Comparison of ENCODE assay signal across 19 mouse cellular contexts in genomic region chr10:108765564-108765963, GRCm38 (mm10).
A peak's percentile ranks its signal among the peaks of the same experiment; 100 is the strongest.
DNase-seq lines count a peak whose midpoint lies in the region; ATAC-seq and TF ChIP-seq lines count a peak whose summit lies in the region.
"Had no signal": no experiment of that assay in that cellular context is flagged by ENCODE, and none has a peak within 500 bp of the region (broad histone marks: within the 10 kb centered on the region; RNA-seq: fewer than 3 reads in every experiment).

No protein-coding gene starts in this region.

- DNase-seq in left cerebral cortex, adult 2 months (ENCODE audit: extremely low spot score in 1 of 2, low spot score in 2 of 2), result no peak
- no peak for DNase-seq in left cerebral cortex, adult 8-10 months (ENCODE audit: low spot score in 2 of 2)
- DNase-seq in cerebellum, adult 18-20 months, result peak; percentile 68 to 70
- peak; percentile 57 to 59 for DNase-seq in cerebellum, postnatal 36 days
- DNase-seq in urinary bladder, postnatal 10 days (ENCODE audit: low spot score), result no peak
- no peak for DNase-seq in spleen, adult 18-20 months
- DNase-seq: adrenal gland, postnatal 36 days; forebrain, postnatal 0 days; heart, adult 18-20 months; heart, postnatal 4 days; layer of hippocampus, postnatal 36 days; lung, postnatal 14 days; thymus, adult 18-20 months had no signal

- no peak for TF ChIP-seq CTCF in left cerebral cortex, adult 2 months (IDR thresholded peaks at IDR 0.05)

- intact Hi-C loops in left cerebral cortex, adult 2 months (cut with DNase I), result no loop called here

- H3K27ac ChIP-seq in left cerebral cortex, adult 2 months, result peak overlapping the region; percentile 25; the same call in 1 of the 2 replicates
- H3K27ac ChIP-seq: intestine, embryonic 15.5 days; kidney, embryonic 15.5 days; liver, embryonic 14.5 days; neural tube, embryonic 13.5 days had no signal

- peak; percentile 77 for ATAC-seq in cerebellum, adult (ENCODE audit: insufficient number of reproducible peaks, low FRiP score, low TSS enrichment)
- ATAC-seq: forebrain, postnatal 0 days; intestine, embryonic 15.5 days had no signal

- H3K4me3 ChIP-seq in left cerebral cortex, adult 2 months, result no peak overlapping the region
- H3K4me3 ChIP-seq: intestine, embryonic 15.5 days; kidney, embryonic 15.5 days; megakaryocyte, embryonic 14.5 days; neural tube, embryonic 13.5 days had no signal

Comparison
In these comparisons a context has a peak if more than half of its experiments do, and no peak if none do; other contexts are left out.
1. DNase-seq: peak in cerebellum, adult 18-20 months (2 of 2) and cerebellum, postnatal 36 days (2 of 2); none in left cerebral cortex, adult 2 months (0 of 2), left cerebral cortex, adult 8-10 months (0 of 2), urinary bladder, postnatal 10 days (single experiment) and spleen, adult 18-20 months (0 of 2).